Comparison of ENCODE assay signal across 12 mouse cellular contexts in genomic region chr15:89551733-89552132, GRCm38 (mm10). TPM values are rescaled to one million over a fixed set of nuclear protein-coding genes. Genes with fewer than 3 reads are reported as not detected.
"Had no signal": no experiment of that assay in that cellular context is flagged by ENCODE, and none has a peak within 500 bp of the region (broad histone marks: within the 10 kb centered on the region; RNA-seq: fewer than 3 reads in every experiment).

No protein-coding gene starts in this region.

- DNase-seq: kidney, postnatal 14 days; kidney, postnatal 4 days; left cerebral cortex, postnatal 4 days; liver, postnatal 0 days; lung, embryonic 14.5 days; right cerebral cortex, adult 18-20 months; right cerebral cortex, postnatal 14 days; right cerebral cortex, postnatal 4 days; thymus, adult 2 months; thymus, postnatal 14 days; thymus, postnatal 4 days had no signal

RNA-seq across cellular contexts. Expression of gene Acr, which starts 16.4 kb away (rescaled TPM):
- total RNA-seq: megakaryocyte, adult 5-6 weeks had no signal
